27 mouse cellular contexts compared by ENCODE assay signal in genomic region chr9:35263431-35263830, GRCm38 (mm10). TPM values are rescaled to one million over a fixed set of nuclear protein-coding genes. Genes with fewer than 3 reads are reported as not detected.
DNase-seq lines count a peak whose midpoint lies in the region; ATAC-seq lines count a peak whose summit lies in the region.
"Had no signal": no experiment of that assay in that cellular context is flagged by ENCODE, and none has a peak within 500 bp of the region (broad histone marks: within the 10 kb centered on the region; RNA-seq: fewer than 3 reads in every experiment).

No protein-coding gene starts in this region.

- no peak for ATAC-seq in midbrain, embryonic 11.5 days (ENCODE audit: low FRiP score)
- ATAC-seq in midbrain, embryonic 15.5 days (replicated peaks): no peak
- peak; percentile 64 for ATAC-seq in intestine, embryonic 15.5 days
- ATAC-seq in liver, embryonic 13.5 days (ENCODE audit: low read depth): 0 out of 2 replicates have a peak, but pooled peaks have one; percentile 6
- ATAC-seq: CD4-positive, CD25-positive, alpha-beta regulatory T cell, adult 4 months; forebrain, postnatal 0 days; hindbrain, embryonic 16.5 days; midbrain, embryonic 16.5 days had no signal

- H3K4me1 ChIP-seq in midbrain, embryonic 11.5 days (ENCODE audit: control insufficient read depth, insufficient read depth, low read length): peaks cover 9% of the 10 kb centered on the region
- H3K4me1 ChIP-seq in midbrain, embryonic 15.5 days: peaks cover 13% of the 10 kb centered on the region
- 0 out of 2 replicates have a peak, but pooled peaks cover 2% of the 10 kb centered on the region for H3K4me1 ChIP-seq in intestine, embryonic 15.5 days (replicated peaks)
- H3K4me1 ChIP-seq in liver, embryonic 13.5 days (replicated peaks): peaks cover 59% of the 10 kb centered on the region

- H3K27me3 ChIP-seq in midbrain, embryonic 11.5 days (ENCODE audit: control insufficient read depth, insufficient read depth, low read length): no peaks in the 10 kb centered on the region
- H3K27me3 ChIP-seq in midbrain, embryonic 15.5 days (replicated peaks): no peaks in the 10 kb centered on the region
- H3K27me3 ChIP-seq in intestine, embryonic 15.5 days (replicated peaks): no peaks in the 10 kb centered on the region
- no peaks in the 10 kb centered on the region for H3K27me3 ChIP-seq in liver, embryonic 13.5 days
- H3K27me3 ChIP-seq: kidney, embryonic 15.5 days; neural tube, embryonic 12.5 days; stomach, embryonic 15.5 days had no signal

- peak; percentile 0 for DNase-seq in midbrain, embryonic 11.5 days (ENCODE audit: low spot score, missing footprints)
- DNase-seq in liver, embryonic 13.5 days: no peak
- peak; percentile 70 for DNase-seq in yolk sac, embryonic 10.5 days (ENCODE audit: low spot score)
- no peak for DNase-seq in thymus, adult 18-20 months
- no peak for DNase-seq in adrenal gland, postnatal 14 days
- DNase-seq in right cerebral cortex, postnatal 25 days: no peak
- DNase-seq: adrenal gland, postnatal 10 days; cerebellum, adult 18-20 months; cerebellum, postnatal 10 days; forebrain, postnatal 0 days; heart, postnatal 14 days; kidney, postnatal 36 days; layer of hippocampus, postnatal 36 days; left cerebral cortex, postnatal 4 days; lung, embryonic 14.5 days; lung, postnatal 14 days; thymus, postnatal 36 days had no signal

- no peak overlapping the region for H3K27ac ChIP-seq in midbrain, embryonic 11.5 days (ENCODE audit: low read depth, low read length)
- H3K27ac ChIP-seq in midbrain, embryonic 15.5 days: no peak overlapping the region
- H3K27ac ChIP-seq in intestine, embryonic 15.5 days: no peak overlapping the region
- H3K27ac ChIP-seq in liver, embryonic 13.5 days: peak overlapping the region; percentile 50
- H3K27ac ChIP-seq: hindbrain, embryonic 10.5 days; kidney, embryonic 15.5 days; neural tube, embryonic 12.5 days; stomach, embryonic 15.5 days had no signal

- no peak overlapping the region for H3K9ac ChIP-seq in midbrain, embryonic 11.5 days (ENCODE audit: low read length)
- no peak overlapping the region for H3K9ac ChIP-seq in midbrain, embryonic 15.5 days
- H3K9ac ChIP-seq in intestine, embryonic 15.5 days: no peak overlapping the region
- no peak overlapping the region; the same call in 1 of the 2 replicates for H3K9ac ChIP-seq in liver, embryonic 13.5 days
- H3K9ac ChIP-seq: forebrain, postnatal 0 days; kidney, embryonic 15.5 days; lung, embryonic 14.5 days; neural tube, embryonic 12.5 days; stomach, embryonic 15.5 days had no signal

- H3K36me3 ChIP-seq in midbrain, embryonic 11.5 days (ENCODE audit: control insufficient read depth, insufficient read depth, low read length): no peaks in the 10 kb centered on the region; the same call in 1 of the 2 replicates
- H3K36me3 ChIP-seq in midbrain, embryonic 15.5 days (replicated peaks): no peaks in the 10 kb centered on the region
- H3K36me3 ChIP-seq in intestine, embryonic 15.5 days: no peaks in the 10 kb centered on the region
- no peaks in the 10 kb centered on the region for H3K36me3 ChIP-seq in liver, embryonic 13.5 days
- H3K36me3 ChIP-seq: kidney, embryonic 15.5 days; stomach, embryonic 15.5 days had no signal

- H3K9me3 ChIP-seq in midbrain, embryonic 11.5 days (ENCODE audit: control insufficient read depth, low read length): no peaks in the 10 kb centered on the region
- no peaks in the 10 kb centered on the region for H3K9me3 ChIP-seq in midbrain, embryonic 15.5 days
- no peaks in the 10 kb centered on the region for H3K9me3 ChIP-seq in intestine, embryonic 15.5 days
- H3K9me3 ChIP-seq in liver, embryonic 13.5 days (replicated peaks): no peaks in the 10 kb centered on the region
- H3K9me3 ChIP-seq: hindbrain, embryonic 10.5 days; kidney, embryonic 15.5 days; neural tube, embryonic 12.5 days; stomach, embryonic 15.5 days had no signal

- H3K4me3 ChIP-seq in midbrain, embryonic 11.5 days (ENCODE audit: low read depth, low read length): no peak overlapping the region
- H3K4me3 ChIP-seq in midbrain, embryonic 15.5 days: no peak overlapping the region
- H3K4me3 ChIP-seq in intestine, embryonic 15.5 days (replicated peaks): no peak overlapping the region
- H3K4me3 ChIP-seq in liver, embryonic 13.5 days (replicated peaks): no peak overlapping the region
- H3K4me3 ChIP-seq: erythroblast, embryonic 14.5 days; hindbrain, embryonic 10.5 days; kidney, embryonic 15.5 days; neural tube, embryonic 12.5 days; stomach, embryonic 15.5 days had no signal

- H3K4me2 ChIP-seq in midbrain, embryonic 11.5 days: no peak overlapping the region
- no peak overlapping the region for H3K4me2 ChIP-seq in midbrain, embryonic 15.5 days
- H3K4me2 ChIP-seq in intestine, embryonic 15.5 days (replicated peaks): no peak overlapping the region
- peak overlapping the region; percentile 30 for H3K4me2 ChIP-seq in liver, embryonic 13.5 days
- H3K4me2 ChIP-seq: kidney, embryonic 15.5 days; lung, embryonic 14.5 days; neural tube, embryonic 12.5 days; stomach, embryonic 15.5 days had no signal

- 92% methylated on average over 2 of the region's 2 CpGs for WGBS in midbrain, embryonic 11.5 days
- WGBS in midbrain, embryonic 15.5 days: 98% methylated on average over 2 of the region's 2 CpGs
- WGBS in intestine, embryonic 15.5 days: 67% methylated on average over 2 of the region's 2 CpGs
- WGBS in liver, embryonic 13.5 days (ENCODE audit: insufficient replicate concordance): 17% methylated on average over 2 of the region's 2 CpGs

RNA-seq across cellular contexts. Expression of gene Fam118b, which starts 4.2 kb away (rescaled TPM):
- 82.0 and 82.2 TPM in 2 replicates for polyA plus RNA-seq in midbrain, embryonic 11.5 days (2014; fragmentation: Nextera tagmentation; extraction: Ambion mirVana)
- polyA plus RNA-seq in midbrain, embryonic 15.5 days (2015; fragmentation: Nextera tagmentation; extraction: Ambion mirVana): 64.5 and 66.3 TPM in 2 replicates
- 52.7 and 52.8 TPM in 2 replicates for polyA plus RNA-seq in intestine, embryonic 15.5 days (2015; fragmentation: Nextera tagmentation; extraction: Ambion mirVana)
- 16.9 and 19.2 TPM in 2 replicates for polyA plus RNA-seq in liver, embryonic 13.5 days (2015; fragmentation: Nextera tagmentation; extraction: Ambion mirVana)
- 10.3 and 12.4 TPM in 2 replicates for total RNA-seq in adrenal gland, postnatal 14 days (2021)

RNA-seq across cellular contexts. Expression of gene Rpusd4, which starts 4.2 kb away (rescaled TPM):
- polyA plus RNA-seq in midbrain, embryonic 11.5 days (2014; fragmentation: Nextera tagmentation; extraction: Ambion mirVana): 29.6 and 29.8 TPM in 2 replicates
- polyA plus RNA-seq in midbrain, embryonic 15.5 days (2015; fragmentation: Nextera tagmentation; extraction: Ambion mirVana): 17.3 and 18.8 TPM in 2 replicates
- 31.0 and 33.8 TPM in 2 replicates for polyA plus RNA-seq in intestine, embryonic 15.5 days (2015; fragmentation: Nextera tagmentation; extraction: Ambion mirVana)
- 16.7 and 18.3 TPM in 2 replicates for polyA plus RNA-seq in liver, embryonic 13.5 days (2015; fragmentation: Nextera tagmentation; extraction: Ambion mirVana)
- total RNA-seq in adrenal gland, postnatal 14 days (2021): 14.9 and 15.6 TPM in 2 replicates

RNA-seq across cellular contexts. Expression of gene Foxred1, which starts 52.6 kb away (rescaled TPM):
- 29.9 and 31.5 TPM in 2 replicates for polyA plus RNA-seq in midbrain, embryonic 11.5 days (2014; fragmentation: Nextera tagmentation; extraction: Ambion mirVana)
- 49.6 and 51.8 TPM in 2 replicates for polyA plus RNA-seq in midbrain, embryonic 15.5 days (2015; fragmentation: Nextera tagmentation; extraction: Ambion mirVana)
- 42.0 and 42.4 TPM in 2 replicates for polyA plus RNA-seq in intestine, embryonic 15.5 days (2015; fragmentation: Nextera tagmentation; extraction: Ambion mirVana)
- polyA plus RNA-seq in liver, embryonic 13.5 days (2015; fragmentation: Nextera tagmentation; extraction: Ambion mirVana): 30.2 and 31.4 TPM in 2 replicates
- total RNA-seq in adrenal gland, postnatal 14 days (2021): 78.2 and 82.8 TPM in 2 replicates

Comparison
In these comparisons a context has a peak if more than half of its experiments do, and no peak if none do; other contexts are left out.
1. ATAC-seq: peak in intestine, embryonic 15.5 days (single experiment) and liver, embryonic 13.5 days (single experiment); none in midbrain, embryonic 11.5 days (single experiment) and midbrain, embryonic 15.5 days (single experiment).
2. DNase-seq: peak in midbrain, embryonic 11.5 days (single experiment) and yolk sac, embryonic 10.5 days (single experiment); none in liver, embryonic 13.5 days (single experiment), thymus, adult 18-20 months (0 of 2), adrenal gland, postnatal 14 days (single experiment) and right cerebral cortex, postnatal 25 days (single experiment).